Mouse (Mus musculus): ENCODE data around the gene Ctns. TPM values are rescaled to one million over a fixed set of nuclear protein-coding genes. Genes with fewer than 3 reads are reported as not detected.

Gene Ctns
- 5.9 TPM in 2 replicates for polyA plus RNA-seq (2012; rRNA removed)

DNA sequence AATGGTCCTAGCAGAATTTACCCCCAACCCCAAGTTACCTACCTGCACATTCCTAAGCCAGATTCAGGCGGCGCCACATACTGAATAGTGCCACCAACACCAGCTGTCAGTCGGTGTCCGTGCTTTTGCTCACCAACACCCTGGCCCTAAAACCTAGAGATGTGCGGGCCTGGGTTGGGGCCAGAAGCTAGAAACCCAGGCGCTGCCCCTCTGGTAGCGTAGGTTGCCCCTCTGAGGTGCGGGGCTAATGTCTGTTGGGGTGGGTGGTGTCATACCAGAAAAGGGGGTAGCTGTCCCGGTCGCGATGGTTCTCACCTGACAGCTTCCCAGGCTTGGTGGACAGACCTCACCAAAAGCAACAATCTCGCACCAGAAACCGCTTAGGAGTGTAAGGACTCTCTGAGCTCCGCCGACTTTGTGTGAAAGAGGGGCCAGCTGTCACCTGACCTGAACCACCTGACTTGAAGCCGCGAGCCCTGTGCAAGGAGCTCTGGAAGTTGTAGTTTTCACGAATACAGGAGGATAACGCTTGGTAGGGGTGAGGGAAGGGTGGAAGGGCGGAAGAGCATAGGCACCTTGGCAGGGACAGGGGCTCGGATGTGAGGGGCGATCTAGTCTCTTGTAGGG is at the start of gene Ctns:
Ctns (minus strand) TSS at position 440 of the 627 bp plus-strand sequence.

DNA sequence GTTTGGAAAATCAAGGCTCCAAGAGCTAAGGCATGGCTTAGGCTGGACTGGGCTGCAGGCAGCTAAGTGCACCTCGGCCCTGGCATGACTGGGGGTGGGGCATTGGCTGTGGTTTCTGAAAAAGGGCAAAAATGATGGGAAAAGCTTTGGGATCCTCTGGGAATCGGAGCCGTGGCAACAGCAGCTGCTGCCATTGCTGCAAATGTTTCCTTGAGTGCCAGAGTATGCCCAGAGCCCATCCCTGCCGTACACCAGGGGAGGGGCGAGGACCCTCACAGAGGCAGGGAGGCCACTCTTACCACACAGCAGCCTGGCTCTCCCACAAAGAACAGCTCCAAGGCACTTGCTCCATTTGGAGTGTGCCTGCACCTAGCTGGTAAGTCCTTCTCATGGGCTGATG is 35.1 kb upstream of the Ctns start, which contains the start of gene Trpv1:
Trpv1 (plus strand) TSS at position 301 of the 400 bp plus-strand sequence.

DNA sequence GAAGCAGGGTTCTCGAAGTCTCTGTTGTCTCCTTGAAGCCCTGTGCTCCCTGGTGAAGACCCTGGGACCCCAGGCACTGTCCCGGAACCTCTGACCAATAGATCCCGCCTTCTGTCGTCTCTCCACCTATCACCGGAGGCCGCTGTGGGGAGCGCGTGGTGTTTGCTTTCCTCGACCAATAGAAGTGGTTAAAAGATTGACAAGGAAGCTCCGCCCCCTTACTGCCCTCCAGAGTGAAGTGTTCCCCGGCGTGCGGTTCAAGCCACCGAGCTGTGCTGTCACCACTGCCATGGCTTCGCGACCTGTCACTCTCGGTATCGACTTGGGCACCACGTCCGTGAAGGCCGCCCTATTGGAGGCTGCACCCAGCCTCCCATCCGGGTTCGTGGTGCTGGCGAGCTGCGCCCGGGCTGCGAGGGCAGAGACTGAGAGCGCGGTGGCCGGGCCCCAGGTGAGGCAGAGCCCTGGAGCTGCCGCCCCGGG is 429 bp upstream of the Ctns start, which contains the start of gene Shpk:
Shpk (plus strand) TSS at position 231 of the 483 bp plus-strand sequence.

DNA sequence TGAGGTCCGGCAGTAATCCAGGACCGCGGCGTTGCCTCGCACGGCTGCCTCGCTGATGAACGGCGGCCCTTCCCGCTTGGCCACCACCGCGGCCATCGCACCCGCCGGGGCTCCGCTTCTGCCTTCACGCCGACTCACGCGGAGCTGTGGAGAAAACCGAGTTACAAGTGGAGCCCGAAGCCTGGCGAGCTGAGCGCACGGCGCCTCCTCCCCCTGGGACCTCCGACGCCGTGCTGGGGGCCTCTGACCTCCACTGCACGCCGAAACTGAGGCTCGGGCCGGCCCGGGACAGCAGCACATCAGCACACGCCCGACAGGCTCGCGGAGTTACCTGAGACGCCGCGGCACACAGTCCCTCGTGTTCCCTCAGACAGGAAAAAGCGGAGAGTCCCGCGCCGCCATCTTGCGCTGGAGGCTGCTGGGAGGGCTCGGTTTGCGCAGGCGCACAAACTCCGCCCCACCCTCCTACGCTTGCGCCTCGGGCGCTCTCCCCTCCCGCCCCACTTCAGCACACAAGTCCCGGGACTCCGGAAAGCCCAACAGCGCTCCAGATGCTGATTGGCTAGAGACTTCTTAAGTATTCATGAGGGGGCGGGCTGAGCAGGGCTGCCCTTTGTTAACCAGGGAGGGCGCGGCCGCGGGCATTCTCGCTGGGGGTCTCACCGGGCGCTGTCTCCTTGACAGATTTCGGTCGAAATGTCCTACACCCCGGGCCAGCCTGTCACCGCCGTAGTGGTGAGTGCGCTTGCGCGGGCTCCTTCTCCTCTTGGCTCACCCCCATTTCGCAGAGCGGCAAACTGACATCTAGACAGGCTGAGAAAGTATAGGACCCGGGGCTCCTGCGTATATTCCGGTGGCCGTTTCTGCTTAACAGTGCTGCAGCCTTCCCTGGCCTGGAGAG is 22.0 kb downstream of the Ctns start, which contains the start of the genes Emc6 and Tax1bp3:
Emc6 (minus strand) TSS at position 430 of the 901 bp plus-strand sequence.
Tax1bp3 (plus strand) TSS at position 476 of the 901 bp plus-strand sequence.

DNA sequence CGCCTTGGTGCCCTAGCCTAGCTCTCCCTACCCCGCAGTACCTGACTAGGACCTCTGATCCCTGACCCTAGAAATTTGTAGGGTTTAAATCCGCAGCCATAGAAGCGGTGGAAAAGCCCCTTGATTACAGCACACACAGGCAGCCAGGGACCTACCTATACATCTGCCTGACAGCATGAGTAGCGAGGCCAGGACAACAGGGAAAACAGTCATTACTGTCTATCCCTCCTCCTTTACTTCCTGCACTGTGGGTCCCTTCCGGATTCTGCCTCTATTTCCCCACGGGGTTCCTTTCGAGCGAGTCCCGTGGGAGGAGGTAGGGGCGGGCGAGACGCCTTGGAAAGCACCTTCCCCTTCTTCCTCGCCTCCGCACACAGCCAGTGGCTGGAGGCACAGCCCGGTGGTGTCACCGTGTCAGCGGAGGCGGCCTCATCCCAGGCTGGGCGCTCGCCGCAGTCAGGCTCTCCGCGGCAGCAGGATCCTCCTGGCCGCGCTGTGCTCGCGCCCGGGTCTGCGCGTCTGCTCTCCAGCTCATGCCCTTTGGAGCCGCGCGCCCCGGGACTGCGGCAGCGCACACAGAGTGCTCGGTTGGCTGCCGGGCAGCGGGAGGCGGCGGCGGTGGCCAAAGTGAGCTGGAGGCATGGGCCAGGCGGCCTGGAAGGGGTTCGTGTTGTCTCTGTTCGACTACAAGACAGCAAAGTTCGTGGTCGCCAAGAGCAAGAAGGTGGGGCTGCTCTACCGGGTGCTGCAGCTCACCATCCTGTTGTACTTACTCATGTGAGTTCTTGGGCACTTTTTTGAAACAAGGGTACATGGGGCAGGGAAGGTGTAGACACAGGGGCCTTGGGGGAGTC is 38.7 kb downstream of the Ctns start, which contains the start of gene P2rx5:
P2rx5 (plus strand) TSS at position 465 of the 854 bp plus-strand sequence.

DNA sequence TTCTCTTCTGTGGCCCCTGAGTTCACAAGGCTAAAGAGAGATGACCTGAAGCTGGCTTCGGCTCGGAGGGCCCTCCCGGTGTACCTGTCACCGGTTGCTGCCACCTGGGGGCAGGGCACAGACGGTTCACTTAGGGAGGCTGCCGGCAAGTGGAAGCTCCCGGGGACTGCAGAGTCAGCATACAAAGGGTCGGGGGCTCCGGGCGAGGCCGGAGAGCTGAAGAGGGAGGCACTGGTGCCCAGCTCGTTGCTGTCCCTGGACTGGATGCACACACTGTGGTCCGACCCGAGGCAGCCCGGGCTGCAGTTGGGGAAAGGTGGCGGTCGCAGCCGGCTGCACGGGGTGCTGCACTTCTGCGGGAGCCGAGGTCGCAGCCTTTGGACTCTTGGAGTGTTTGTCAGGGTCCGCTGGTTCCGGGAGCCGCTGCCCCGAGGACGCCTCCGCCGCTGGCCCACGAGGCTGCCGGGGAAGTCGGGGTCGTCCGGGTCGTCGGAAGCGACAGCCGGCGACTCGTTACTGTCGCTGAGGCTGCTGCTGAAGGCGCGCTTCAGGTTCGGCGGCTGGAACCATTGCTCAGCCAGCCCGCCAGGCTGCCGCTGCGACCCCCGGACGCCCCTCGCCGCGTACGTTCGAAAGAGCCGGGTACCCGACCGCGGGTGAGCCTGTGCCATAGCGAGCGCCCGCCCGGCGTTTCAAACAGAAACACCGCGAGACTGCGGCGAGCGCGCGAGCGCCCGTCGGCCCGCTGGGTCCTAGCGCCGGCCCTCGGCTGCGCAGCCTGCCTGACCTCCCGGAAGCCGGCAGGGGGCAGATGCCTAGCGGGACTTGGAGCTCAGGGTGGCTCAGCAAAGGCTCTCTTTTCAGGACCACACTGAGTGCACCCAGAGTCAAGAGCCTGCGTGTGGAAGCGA is 61.0 kb downstream of the Ctns start, which contains the start of gene Haspin:
Haspin (minus strand) TSS at position 704 of the 911 bp plus-strand sequence.

Other genes starting within 250 kb of the Ctns start
- 12.5 and 14.7 TPM in 2 replicates for gene Atp2a3, start 237.9 kb downstream of the Ctns start, polyA plus RNA-seq (2012; rRNA removed)
- 5.1 and 5.6 TPM in 2 replicates for gene P2rx1, start 199.9 kb downstream of the Ctns start, polyA plus RNA-seq (2012; rRNA removed)
- 1.00 and 1.2 TPM in 2 replicates for gene Camkk1, start 180.0 kb downstream of the Ctns start, polyA plus RNA-seq (2012; rRNA removed)
- gene Ncbp3, start 151.3 kb downstream of the Ctns start, polyA plus RNA-seq (2012; rRNA removed): 1.8 TPM in 2 replicates
- 0.16 and 0.22 TPM in 2 replicates for gene Itgae, start 108.5 kb downstream of the Ctns start, polyA plus RNA-seq (2012; rRNA removed)
- 2.7 and 2.9 TPM in 2 replicates for gene Haspin, start 60.7 kb downstream of the Ctns start, polyA plus RNA-seq (2012; rRNA removed)
- gene P2rx5, start 38.6 kb downstream of the Ctns start, polyA plus RNA-seq (2012; rRNA removed): 0.09 and 0.14 TPM in 2 replicates
- 61.5 and 63.4 TPM in 2 replicates for gene Emc6, start 22.0 kb downstream of the Ctns start, polyA plus RNA-seq (2012; rRNA removed)
- gene Tax1bp3, start 22.0 kb downstream of the Ctns start, polyA plus RNA-seq (2012; rRNA removed): 15.3 and 18.9 TPM in 2 replicates
- 5.4 and 5.6 TPM in 2 replicates for gene Shpk, start 418 bp upstream of the Ctns start, polyA plus RNA-seq (2012; rRNA removed)
- gene Trpv1, start 35.2 kb upstream of the Ctns start, polyA plus RNA-seq (2012; rRNA removed): 0.29 and 0.50 TPM in 2 replicates
- gene Trpv3, start 68.3 kb upstream of the Ctns start, polyA plus RNA-seq (2012; rRNA removed): 0.02 TPM in 2 replicates
- gene Aspa, start 130.6 kb upstream of the Ctns start, polyA plus RNA-seq (2012; rRNA removed): 6.0 and 6.2 TPM in 2 replicates
- gene Gm49340, start 130.7 kb upstream of the Ctns start, polyA plus RNA-seq (2012; rRNA removed): 0.18 and 0.23 TPM in 2 replicates
- 4.5 and 5.3 TPM in 2 replicates for gene Spata22, start 130.7 kb upstream of the Ctns start, polyA plus RNA-seq (2012; rRNA removed)
- gene Olfr20, start 151.7 kb upstream of the Ctns start, polyA plus RNA-seq (2012; rRNA removed): 0.54 and 0.66 TPM in 2 replicates
- not detected in 2 replicates for gene Olfr376, start 172.2 kb upstream of the Ctns start, polyA plus RNA-seq (2012; rRNA removed)
- not detected in 2 replicates for gene Olfr1, start 200.6 kb upstream of the Ctns start, polyA plus RNA-seq (2012; rRNA removed)
- gene Olfr378, start 229.4 kb upstream of the Ctns start, polyA plus RNA-seq (2012; rRNA removed): not detected in 2 replicates